Mouse (Mus musculus): ENCODE results near the gene Vwa8.

DNA sequence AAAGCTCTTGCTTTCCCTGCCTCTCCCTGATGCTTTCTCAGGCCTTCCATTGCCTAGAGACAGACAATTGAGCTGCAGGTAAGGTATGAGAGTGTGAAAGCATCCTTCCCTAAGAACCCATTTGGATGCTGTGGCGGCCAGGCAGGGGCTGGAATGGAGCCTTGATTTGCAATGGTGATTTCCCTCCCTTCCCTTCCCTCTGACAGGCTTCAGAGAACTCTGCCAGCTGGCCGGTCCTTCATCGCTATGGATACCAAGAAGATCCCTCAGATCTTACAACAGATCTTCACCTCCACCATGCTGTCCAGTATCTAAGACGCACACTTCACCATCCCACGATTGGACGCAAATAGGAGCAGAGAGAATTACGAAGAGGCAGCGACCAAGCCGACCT, 352.0 kb downstream of the Vwa8 start:
- no peak for TF ChIP-seq TAL1 (IDR thresholded peaks at IDR 0.05; ENCODE audit: low read length)
- no peak for TF ChIP-seq GATA1 (IDR thresholded peaks at IDR 0.05; ENCODE audit: low read length)
